Mouse (Mus musculus) adrenal gland, postnatal 10 days (tissue): ENCODE measurements at regions not wholly inside any gene's neighbourhood (a gene's known extent, or its start where the extent isn't known, plus 50 kb on each side); places are given as distances from the start of the nearest gene placed in this dataset.
"Not testable (repeated sequence)": the region's sequence is repeated elsewhere in the genome, so short reads cannot be mapped to it uniquely, and the experiment has no call there.

Source experiments
- DNase-seq: peaks from one replicate; pipeline ENCODE4 v3.0.0; 2021; ENCODE audit warnings: mixed read lengths

DNA sequence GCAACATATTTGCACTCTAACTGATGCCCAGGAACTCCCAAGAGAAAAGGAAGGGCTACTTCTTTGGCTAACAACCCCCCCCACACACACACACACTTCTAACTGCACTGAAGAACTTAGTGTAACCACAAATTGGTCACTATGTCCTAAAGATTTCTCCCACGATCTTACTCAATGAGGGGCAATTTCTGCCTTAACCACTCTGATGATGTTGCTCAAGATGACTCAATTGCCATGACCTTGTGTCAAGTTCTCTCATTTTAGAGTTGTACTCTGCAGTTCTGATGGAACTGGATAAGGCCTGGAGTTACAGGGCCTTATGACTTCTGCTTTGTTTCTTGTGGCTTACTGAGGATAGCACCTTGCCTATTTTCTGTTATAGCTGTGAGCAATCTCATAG lies 81.7 kb downstream of the Sem1 start:
- no peak for DNase-seq

DNA sequence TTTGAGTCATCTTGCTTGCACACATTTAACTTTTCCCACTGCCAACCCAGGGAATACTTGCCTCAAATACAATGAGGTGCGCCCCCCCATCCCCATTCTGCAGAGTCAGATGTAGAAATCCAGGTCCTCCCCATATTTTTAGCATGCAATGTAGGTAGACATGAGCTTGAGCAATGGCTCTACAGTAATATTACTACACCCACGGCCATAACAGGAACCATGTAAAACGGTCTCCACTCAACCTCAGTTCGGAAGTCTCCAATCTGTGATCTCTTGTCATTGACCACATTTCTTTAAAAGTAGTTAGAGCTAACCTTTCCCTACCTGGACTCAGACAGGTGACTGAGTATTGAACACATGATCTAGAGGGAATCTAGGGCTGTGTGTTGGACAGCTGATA lies 82.1 kb downstream of the Sem1 start:
- DNase-seq: no peak

DNA sequence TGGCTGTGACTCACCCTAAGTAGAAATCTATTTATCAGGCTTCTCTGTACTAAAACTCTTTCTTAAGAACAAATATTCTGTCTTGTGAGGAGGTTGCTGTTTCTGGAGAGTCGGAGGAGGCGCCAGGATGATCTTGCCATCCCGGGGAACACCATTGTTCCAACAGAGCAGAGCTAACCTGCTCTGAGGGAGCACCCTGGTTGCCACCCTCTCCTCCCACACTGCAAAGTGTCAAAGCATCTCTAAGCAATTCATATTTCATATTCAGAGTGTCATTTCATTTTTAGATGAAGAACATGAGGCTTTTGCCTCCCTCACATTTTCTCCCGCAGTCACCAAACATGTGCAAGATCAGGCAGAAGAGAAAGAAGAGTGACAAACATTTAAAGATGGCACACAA lies 90.3 kb downstream of the Sem1 start:
- DNase-seq: no peak

DNA sequence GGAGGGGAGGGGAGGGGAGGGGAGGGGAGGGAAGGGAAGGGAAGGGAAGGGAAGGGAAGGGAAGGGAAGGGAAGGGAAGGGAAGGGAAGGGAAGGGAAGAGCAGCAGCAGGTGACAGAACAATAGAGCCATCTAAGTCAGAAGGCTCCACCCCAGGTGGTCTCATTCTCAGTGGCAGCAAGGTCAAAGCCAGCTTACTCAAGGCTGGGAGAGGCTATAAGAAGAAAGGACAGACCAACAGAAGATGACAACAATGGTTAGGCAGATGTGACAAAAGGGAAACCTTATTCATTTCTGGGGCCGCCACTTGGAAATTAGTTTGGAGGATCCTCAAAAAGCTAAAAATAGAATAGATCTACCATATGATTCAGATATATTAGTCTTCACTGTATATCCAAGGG lies 96.9 kb downstream of the Sem1 start:
- DNase-seq: not testable (repeated sequence)

DNA sequence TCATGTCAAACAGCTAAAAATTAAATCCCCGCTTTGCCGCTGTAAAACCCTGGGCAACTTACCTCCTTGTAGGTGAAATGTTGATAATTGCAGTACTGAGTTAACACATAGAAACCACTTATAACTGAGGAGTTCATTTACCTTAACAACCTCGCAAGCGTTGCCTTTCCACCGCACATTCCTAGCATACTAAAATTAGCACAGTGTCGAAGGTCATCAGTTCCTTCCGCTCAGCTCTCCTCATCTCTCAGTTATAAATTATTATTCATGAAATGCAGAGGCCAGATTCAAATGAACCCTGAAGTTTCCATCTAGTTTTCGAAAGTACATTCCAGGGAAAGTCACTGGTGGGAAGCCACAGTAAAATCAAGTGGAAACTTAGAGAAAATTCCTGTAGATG lies 108.1 kb downstream of the Sem1 start:
- no peak for DNase-seq

DNA sequence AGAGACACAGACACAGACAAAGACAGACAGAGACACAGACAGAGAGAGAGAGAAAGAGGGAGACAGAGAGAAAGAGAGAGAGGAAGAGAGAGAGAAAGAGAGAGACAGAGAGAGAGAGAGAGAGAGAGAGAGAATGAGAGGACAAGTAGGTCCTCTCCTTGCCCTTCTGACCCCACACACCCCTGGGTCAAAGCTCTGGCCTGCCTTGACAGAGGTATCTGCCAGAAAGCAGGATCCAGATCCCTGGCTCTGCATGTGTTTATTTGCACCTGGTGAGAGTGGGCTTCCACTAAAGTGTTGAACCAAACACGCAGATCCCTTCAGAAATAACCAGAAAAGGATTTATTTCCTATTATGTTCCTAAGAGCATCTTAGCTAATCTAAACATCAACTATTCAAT lies 110.9 kb downstream of the Sem1 start:
- DNase-seq: no peak

DNA sequence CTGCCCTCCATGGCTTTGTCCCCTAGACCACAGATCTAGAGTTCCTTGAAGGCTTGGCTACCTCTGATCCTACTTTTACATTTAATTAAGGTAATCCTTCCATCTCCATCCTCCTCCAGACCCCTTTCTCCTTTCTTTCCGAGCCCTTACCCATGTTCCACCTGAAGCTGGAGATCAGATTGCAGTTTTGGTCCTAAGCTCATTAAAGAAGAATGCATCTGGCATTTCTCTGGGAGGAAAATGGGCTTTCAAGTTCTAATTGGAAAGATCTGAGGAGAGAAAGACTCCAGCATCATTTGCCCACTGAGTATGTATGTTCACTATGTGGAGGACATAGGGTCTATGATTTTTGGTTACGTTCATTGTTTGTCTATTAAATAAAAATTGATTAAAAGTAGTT lies 112.2 kb downstream of the Sem1 start:
- no peak for DNase-seq

DNA sequence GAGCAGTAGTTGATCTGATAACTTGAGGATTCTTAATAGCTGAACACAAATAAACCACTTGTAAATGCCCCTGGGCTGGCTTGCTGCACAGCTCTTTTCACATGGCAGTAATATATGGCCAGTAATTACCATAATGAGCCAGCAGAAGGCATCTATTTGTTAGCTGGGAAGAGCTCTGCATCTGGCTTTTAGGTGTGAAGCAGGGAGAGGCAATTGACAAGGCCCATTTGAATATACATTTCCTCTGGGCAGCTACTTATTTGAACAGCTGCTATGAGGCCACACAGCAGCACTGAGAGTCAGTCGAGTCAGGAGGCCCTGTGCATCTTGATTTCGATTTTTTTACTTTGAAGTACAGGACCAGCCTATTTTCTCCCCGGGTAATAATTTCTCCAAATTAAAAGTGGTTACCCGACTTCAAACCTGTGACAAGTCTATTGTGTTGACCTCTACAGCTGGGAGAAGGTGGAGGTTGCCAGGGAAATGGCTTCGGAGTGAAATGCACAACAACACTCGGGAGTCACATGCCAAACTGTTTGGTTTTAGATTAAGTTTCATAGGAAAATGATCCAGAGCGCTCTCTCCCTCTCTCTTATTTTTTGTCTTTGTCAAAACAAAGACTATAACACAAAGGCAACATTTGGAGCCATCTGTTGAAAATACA lies 114.5 kb downstream of the Sem1 start:
- DNase-seq: no peak

DNA sequence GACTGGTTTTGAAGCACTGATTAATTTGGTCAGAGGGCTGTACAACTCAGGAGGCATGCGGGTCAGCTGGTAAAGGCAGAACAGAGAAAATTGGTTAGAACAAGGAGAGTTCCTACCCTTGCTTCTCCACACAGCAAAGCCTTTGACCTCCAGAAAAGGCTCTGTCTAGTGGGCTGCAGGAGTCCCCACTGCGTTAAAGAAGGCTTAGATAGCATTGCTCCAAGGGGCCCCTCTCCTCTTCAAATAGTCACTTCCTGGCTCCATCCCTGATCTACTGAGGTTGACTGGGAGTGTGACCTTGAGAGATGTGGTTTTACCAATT lies 118.6 kb downstream of the Sem1 start:
- no peak for DNase-seq

DNA sequence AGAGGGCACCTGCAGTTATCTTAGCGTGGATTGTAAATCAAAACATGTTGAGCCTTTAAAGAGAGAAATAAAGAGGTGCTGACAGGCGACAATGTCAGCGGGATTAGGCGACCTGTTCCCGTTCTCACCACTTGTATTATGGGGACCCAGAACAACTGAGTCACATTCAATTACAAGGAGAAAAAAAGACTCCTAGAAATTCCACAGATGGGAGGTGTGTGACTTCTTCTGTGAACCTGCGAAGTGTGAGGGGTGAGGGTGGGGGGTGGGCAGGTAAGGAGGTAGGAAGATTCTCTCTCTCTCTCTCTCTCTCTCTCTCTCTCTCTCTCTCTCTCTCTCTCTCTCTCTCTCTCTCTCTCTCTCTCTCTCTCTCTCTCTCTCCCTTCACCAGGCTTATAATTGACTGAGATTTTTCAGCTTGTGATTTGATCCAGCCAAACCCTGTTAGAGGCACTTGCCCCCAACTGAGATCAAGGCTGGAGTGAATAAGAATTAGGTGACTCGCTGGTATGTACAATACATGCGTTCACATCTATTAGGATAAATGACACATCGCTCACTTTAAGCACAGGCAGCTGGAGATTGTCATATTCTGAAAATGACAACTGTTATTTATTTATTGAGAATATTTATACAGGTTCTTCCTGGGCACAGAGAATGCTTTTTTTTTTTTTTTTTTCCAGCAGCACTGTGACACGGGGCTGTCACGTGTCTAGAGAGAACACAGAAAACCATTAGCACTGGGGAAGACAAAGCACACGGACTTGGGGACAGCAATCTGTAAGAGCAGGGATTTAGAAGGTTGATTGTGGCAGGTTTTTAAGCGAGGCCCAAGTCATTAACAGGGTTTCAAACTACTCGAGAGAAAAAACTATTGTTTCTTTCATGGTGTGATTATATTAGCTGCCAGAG lies 119.2 kb downstream of the Sem1 start:
- DNase-seq: no peak

DNA sequence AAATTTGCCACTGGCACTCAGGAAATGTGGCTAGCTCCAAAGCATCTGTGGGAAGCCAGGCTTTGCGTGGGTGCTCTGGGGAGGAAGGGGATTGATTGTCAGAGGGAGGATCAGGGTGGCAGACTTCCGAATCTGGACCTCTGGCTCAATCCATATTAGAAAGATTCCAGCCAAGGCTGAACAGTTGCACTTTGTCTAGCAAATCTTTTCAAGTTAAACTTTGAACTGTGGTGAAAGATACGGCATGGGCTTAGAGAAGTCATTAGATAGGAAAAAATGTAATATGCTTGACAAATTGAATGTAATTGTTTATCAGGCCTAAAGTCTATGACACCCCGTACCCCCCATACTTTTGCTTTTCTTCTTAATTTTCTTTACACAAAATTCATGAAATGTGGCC lies 120.7 kb downstream of the Sem1 start:
- DNase-seq: no peak

DNA sequence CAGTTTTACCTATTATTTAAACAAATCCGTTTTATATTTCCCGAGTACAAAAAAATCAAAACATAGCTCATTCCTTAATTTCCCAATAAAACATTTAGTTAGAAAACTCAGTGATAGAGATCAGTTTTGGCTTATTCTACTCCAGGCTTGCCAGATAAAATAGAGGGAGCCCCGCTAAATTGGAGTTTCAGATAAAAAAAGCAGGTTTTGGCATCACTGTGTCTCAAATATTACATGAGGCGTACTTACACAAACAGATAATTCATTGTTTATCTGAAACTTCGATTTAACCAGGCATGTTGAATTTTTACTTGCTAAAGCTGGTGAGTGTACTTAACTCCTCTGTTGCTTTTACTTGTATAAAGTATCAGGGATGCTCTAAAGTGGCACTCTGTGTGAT lies 121.5 kb downstream of the Sem1 start:
- no peak for DNase-seq

DNA sequence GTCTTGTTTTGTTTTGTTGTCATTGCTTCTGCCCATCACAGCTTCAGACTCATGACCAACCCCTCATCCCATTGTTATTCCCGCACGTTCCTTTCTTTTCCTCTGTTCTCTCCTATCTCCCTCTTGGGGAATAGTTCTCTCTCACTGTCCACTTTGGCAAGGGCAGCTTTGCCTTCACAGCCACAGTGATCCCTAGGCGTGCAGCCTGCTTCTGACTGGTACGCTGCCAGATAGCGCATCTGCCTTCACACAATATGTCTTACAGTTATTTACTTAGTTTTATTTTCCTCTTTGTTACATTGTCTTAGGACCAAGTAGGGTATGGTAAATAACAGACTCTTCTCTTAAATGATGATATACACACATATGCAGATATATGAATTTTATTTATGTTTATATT lies 122.9 kb downstream of the Sem1 start:
- DNase-seq: no peak

DNA sequence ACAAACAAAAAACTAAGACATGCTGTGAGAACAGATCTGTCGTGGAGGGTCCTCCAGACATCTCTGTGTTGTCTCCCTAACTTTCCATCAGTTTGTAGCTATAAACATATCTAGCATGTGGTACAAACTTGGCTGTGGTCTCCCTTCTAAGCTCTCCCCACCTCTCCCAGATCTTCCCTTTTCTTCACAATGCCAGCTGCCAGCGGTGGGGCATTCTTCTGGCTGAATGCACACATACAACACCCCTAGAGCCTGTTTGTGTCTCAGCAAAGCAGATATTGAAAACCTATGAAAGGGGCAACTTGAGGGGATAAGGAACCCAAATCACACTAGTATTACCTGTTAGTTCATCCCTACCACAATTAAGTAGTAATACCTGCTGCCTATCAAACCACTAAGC lies 124.1 kb downstream of the Sem1 start:
- DNase-seq: no peak

DNA sequence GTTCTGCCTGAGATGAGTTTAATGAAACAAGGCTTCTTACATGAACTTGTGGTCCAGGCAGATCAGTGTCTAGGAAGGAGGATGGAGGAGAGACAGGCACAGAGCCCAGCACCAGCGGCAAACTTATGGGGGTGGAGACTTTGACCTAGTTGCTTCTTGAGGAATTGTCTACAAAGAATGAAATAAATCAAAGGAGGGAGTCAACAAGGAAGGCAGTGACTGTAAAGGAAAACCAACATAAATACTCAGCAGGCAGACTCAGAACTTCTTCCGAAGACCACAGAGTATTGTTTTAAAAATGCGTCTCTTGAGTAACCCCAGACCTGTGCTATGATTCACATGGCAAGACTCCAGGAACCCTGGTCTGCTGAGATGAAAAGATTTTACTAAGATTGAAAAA lies 143.6 kb downstream of the Sem1 start:
- no peak for DNase-seq

DNA sequence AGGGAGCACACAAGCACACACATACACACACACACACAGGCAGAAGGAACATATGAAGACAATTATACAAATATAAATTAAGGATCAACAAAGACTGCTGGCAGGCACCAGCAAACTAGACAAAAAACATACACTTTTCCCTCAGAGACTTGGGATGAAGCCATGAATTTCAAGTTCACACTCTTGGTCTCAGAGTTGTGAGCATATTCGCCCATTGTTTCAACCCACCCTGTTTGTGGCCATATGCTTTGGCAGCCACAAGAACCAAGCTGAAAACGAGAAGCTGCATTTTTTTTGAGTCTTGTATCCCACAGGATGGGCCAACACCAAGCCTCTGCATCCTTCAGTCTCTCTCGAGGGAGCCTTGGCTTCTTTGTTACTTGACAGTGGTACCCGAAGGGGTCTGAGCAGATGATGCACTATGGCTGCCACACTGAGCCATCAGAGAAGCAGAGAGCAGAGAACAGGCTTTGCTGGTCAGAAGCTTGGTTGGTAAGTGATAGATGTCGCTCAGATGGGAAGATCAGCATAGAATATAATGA lies 144.1 kb downstream of the Sem1 start:
- no peak for DNase-seq

DNA sequence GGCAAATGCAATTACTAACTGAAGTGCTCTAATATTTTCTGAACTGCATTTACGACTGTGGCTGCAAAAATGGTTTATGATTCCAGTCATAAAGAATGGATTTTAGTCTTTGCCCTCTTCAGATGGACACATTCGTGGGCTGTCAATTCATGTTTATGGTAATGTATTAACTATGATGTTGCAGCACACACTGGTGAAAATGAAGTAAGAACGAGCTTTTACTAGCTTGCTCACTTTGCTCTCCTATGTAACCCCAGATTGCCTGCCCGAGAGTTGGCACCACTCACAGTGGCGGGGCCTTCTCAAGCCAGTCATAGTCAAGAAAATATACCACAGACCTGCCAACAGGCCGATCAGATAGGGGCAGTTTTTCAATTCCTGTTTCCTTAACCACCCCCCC lies 145.3 kb downstream of the Sem1 start:
- DNase-seq: no peak

DNA sequence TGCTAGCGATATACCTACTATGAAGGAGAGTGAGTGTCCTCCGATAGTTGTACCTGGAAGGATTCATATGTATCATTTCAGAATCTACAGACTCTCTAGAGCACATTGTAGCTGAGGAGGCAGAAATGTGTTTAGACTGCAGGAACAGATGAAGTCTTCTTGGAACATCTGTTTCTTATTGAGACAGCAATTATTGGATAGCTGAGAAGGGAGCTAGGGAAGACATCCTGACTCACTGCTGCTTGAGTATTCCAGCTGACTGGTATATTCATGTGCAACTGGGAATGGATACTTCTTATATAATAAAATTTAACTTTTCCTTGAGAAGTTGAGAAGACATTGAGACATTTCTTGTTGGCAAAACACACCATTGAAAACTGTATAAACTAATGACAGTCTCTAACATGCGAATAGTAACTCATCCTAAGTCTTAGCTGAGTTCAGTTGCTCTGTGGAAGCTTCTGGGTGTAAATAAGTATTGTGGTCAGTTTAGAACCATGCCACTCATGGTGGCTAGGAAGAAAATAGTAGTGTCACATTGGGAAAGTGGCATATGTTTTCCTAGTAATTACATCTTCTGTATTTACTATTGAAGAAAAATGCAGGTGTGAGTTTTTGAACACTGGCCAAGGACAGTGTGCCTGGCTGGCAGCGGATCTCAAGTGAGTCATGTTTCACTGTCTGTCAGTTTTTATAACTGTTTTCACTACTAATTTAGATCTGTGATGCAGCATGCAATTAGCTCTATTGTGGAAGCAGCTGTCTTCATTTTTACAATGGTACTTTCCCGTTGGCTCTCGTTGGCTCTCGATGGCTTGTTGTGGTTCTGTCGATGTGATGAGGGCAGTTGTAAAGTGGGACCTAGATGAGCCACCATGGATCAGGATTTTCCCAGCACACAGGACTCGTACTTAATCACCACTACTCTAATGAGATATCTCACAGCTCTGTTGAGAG lies 163.5 kb downstream of the Sem1 start:
- no peak for DNase-seq

DNA sequence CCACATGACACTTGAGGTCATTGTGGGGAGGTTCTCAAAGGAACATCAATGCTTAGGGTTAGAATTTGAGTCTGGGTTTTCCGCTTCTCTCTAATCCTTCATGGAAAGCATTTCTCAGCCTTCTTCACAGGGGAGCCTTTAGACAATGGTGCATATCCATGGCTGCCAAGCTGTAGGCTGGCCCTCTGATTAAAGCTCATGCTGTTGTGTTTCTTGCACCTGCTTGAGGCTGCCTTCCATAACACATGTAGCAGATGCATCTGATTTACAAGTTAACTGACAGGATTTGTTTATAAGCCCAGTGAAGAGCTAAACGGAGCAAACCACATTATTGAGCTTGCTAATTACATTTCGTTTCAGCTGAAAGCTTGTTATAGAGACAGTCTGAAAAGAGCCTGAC lies 180.5 kb downstream of the Sem1 start:
- DNase-seq: no peak

DNA sequence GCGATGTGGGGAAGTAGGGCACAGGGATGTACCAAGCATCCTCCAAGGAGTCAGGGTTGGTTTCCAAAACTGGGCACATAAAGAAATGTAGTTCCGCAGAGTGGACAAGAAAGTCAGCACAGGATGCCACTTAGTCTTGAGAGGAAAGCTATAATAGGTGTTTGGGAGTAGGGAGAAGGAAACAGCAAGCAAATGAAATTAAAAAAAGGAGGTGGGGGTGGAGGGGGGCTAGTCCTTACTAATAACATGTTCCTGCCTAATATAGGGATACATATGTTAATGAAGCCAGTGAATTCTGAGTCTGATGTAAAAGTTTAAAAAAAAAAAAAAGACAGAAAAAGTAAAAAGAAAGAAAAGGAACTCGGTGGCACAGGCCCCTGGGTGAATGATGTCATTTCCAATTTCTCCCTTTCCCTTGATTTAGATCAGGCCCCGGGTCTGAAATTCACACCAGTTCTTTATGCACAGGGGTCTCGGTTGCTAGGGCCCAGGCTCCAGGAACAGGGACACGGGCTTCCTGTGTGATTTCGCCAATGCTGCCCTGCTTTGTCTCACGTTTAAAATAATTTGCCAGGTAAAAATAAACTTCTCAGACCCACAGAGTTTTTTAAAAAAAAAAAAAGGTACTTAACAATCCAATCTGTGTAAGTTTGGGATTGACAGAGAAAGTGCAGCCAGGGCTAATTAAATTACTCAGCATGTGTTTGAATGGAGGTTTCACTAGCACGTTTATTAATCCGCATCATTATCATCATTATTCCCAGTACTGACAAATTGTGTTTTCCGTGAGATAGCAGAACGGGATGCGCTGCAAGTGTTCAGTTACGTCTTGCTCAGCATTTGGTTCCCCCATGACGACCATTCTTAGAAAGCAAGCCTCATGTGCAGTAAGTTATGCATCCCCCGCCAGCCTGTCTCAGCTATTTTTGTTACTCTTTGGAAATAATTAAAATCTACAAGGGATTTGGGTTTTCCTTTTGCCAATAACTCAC lies 172.8 kb upstream of the Slc25a13 start:
- no peak for DNase-seq

DNA sequence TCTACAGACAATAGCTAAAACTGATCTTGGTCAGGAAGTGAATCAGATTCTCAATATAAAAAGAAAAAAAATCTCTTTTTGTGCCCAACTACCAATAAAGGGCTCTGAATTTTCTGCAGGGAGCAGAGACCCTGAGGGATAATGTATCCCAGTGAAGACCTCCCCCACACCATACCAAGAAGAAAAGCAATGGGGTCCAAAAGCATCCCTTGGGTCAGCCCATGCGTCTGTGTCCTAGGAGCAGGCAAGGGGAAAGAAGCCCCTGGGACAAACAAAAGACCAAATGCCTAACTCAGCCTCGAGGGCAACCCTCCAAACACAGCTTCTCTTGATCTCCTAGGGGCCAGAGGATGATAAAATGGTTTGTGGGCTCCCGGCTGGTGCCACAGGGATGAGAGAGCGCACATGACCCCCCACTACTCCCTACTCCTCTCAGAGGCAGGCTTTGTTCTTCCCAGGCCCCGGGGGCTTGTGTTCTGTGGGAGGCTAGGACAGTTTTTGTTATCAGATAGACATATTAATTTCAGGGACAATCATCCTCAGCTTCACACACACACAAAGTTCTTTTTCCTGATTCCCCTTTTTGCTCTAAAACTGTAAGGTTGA lies 172.0 kb upstream of the Slc25a13 start:
- no peak for DNase-seq
